Mouse (Mus musculus): ENCODE measurements around the gene Supt20.
A peak's percentile ranks its signal among the peaks of the same experiment; 100 is the strongest.

Gene Supt20

GRCm38 (mm10) chr3:54692202-54693055, at the start of gene Supt20:
TSS of gene Supt20 (plus strand) at chr3:54692807.
- peak; percentile 94 for DNase-seq (ENCODE audit: extremely low spot score)

- no peak for DNase-seq (ENCODE audit: extremely low spot score)
Observed at GRCm38 (mm10) chr3:54642851-54643250, 49.8 kb upstream of the Supt20 start.

GRCm38 (mm10) chr3:54647583-54647982, 45.0 kb upstream of the Supt20 start:
- DNase-seq (ENCODE audit: extremely low spot score): no peak

- DNase-seq (ENCODE audit: extremely low spot score): no peak
Observed at GRCm38 (mm10) chr3:54651576-54651975, 41.0 kb upstream of the Supt20 start.

GRCm38 (mm10) chr3:54654169-54654568, 38.4 kb upstream of the Supt20 start:
- no peak for DNase-seq (ENCODE audit: extremely low spot score)

GRCm38 (mm10) chr3:54657090-54657489, 35.5 kb upstream of the Supt20 start:
- no peak for DNase-seq (ENCODE audit: extremely low spot score)

GRCm38 (mm10) chr3:54657888-54658626, 34.5 kb upstream of the Supt20 start:
- DNase-seq (ENCODE audit: extremely low spot score): no peak

- DNase-seq (ENCODE audit: extremely low spot score): no peak
Observed at GRCm38 (mm10) chr3:54659736-54660135, 32.9 kb upstream of the Supt20 start.

- DNase-seq (ENCODE audit: extremely low spot score): no peak
Observed at GRCm38 (mm10) chr3:54662411-54662810, 30.2 kb upstream of the Supt20 start.

GRCm38 (mm10) chr3:54668141-54668540, 24.5 kb upstream of the Supt20 start:
- DNase-seq (ENCODE audit: extremely low spot score): no peak

- DNase-seq (ENCODE audit: extremely low spot score): no peak
Observed at GRCm38 (mm10) chr3:54668722-54669121, 23.9 kb upstream of the Supt20 start.

GRCm38 (mm10) chr3:54669559-54669958, 23.0 kb upstream of the Supt20 start:
- DNase-seq (ENCODE audit: extremely low spot score): no peak

- no peak for DNase-seq (ENCODE audit: extremely low spot score)
Observed at GRCm38 (mm10) chr3:54672111-54672510, 20.5 kb upstream of the Supt20 start.

- DNase-seq (ENCODE audit: extremely low spot score): peak; percentile 46
Observed at GRCm38 (mm10) chr3:54672557-54673529, 19.8 kb upstream of the Supt20 start.

- no peak for DNase-seq (ENCODE audit: extremely low spot score)
Observed at GRCm38 (mm10) chr3:54676818-54677217, 15.8 kb upstream of the Supt20 start.

- no peak for DNase-seq (ENCODE audit: extremely low spot score)
Observed at GRCm38 (mm10) chr3:54681310-54682204, 11.1 kb upstream of the Supt20 start.

GRCm38 (mm10) chr3:54685202-54685601, 7.4 kb upstream of the Supt20 start:
- DNase-seq (ENCODE audit: extremely low spot score): no peak

GRCm38 (mm10) chr3:54687245-54687644, 5.4 kb upstream of the Supt20 start:
- no peak for DNase-seq (ENCODE audit: extremely low spot score)

- DNase-seq (ENCODE audit: extremely low spot score): no peak
Observed at GRCm38 (mm10) chr3:54689091-54689490, 3.5 kb upstream of the Supt20 start.

GRCm38 (mm10) chr3:54693056-54693415, 429 bp downstream of the Supt20 start:
- no peak for DNase-seq (ENCODE audit: extremely low spot score)

All from embryo, embryonic 9.5 days (tissue).